Mouse (Mus musculus) spleen, adult 2 months (tissue): ENCODE measurements around the gene Fbln2. TPM values are rescaled to one million over a fixed set of nuclear protein-coding genes. Genes with fewer than 3 reads are reported as not detected.

Experiments used
- DNase-seq, 2 experiments: peaks; one replicate each; pipeline versions ENCODE4 v3.0.0 to v3.0.0-alpha.2; 2012 to 2021; ENCODE audit warnings: low spot score in 2 of 2, low read depth in 1 of 2
- H3K27ac ChIP-seq: fragments of 200-500 bp; 2 replicates; pipeline ENCODE4 v1.5.1; 2012; ENCODE audit warnings: low read length, inconsistent platforms; ENCODE audit not compliant: insufficient read depth
- H3K27me3 ChIP-seq: fragments of 200-500 bp; 2 replicates; pipeline ENCODE4 v1.6.1; 2012; ENCODE audit warnings: mild to moderate bottlenecking, moderate library complexity, low read length, inconsistent platforms; ENCODE audit not compliant: control insufficient read depth, insufficient read depth
- H3K36me3 ChIP-seq: fragments of 200-500 bp; 2 replicates; pipeline ENCODE4 v1.6.1; 2012; ENCODE audit warnings: mild to moderate bottlenecking, low read length, inconsistent platforms; ENCODE audit not compliant: control insufficient read depth, insufficient read depth
- H3K4me1 ChIP-seq: fragments of 200-500 bp; 2 replicates; pipeline ENCODE4 v1.6.1; 2011; ENCODE audit warnings: inconsistent platforms; ENCODE audit not compliant: control insufficient read depth, insufficient read depth, insufficient read length
- H3K4me3 ChIP-seq: fragments of 200-500 bp; 2 replicates; pipeline ENCODE4 v1.5.1; 2011; ENCODE audit warnings: mild to moderate bottlenecking, inconsistent platforms; ENCODE audit not compliant: insufficient read depth, insufficient read length; ENCODE audit errors: extremely low read depth
- CTCF ChIP-seq: fragments of 200-500 bp; IDR thresholded peaks from 2 replicates; pipeline ENCODE4 v1.5.1; 2011; ENCODE audit warnings: mild to moderate bottlenecking, inconsistent platforms; ENCODE audit not compliant: insufficient read depth, insufficient read length, insufficient replicate concordance; ENCODE audit errors: extremely low read depth
- POLR2A ChIP-seq: fragments of 200-500 bp; IDR thresholded peaks from 2 replicates; pipeline ENCODE4 v1.6.1; 2011; ENCODE audit warnings: low read depth, low read length, inconsistent platforms
- WGBS: fragments of 180-500 bp; shearing (Covaris S2); methylation state at CpG from one replicate; pipeline ENCODE4 v1.1.7; 2018; 5-methylcytosine and 5-hydroxymethylcytosine counted together
- polyA plus RNA-seq: library from polyadenylated mRNA; depleted of rRNA; stranded (reverse); fragments of >200 nt; gene quantifications from 2 replicates; pipeline ENCODE4 v1.2.3, GENCODE M21; 2012

The Fbln2 gene
- polyA plus RNA-seq, 1 experiment, result 12.0 TPM

DNA sequence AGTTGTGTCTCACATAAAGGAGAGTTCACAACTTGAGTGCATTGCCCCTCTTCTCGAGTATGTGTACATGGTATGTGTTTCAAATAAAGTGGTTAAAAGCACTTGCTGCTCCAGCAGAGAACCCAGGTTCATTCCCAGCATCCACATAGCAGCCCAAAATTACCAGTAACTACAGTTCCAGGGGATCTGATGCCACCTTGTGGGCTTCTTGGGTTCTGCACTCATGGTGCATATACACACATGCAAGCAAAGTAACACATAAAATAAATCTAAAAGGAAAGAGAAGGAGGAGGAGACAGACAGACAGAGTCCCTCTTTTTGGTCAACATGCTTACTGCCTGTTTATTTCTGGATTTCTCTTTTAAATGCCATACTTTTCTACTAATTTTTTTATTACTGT lies 37.5 kb downstream of the Fbln2 start:
- Histone ChIP-seq H3K27ac (no peak overlapping the region), H3K4me3 (no peak overlapping the region), H3K27me3 (no peaks in the 10 kb centered on the region), H3K36me3 (no peaks in the 10 kb centered on the region), H3K4me1 (no peaks in the 10 kb centered on the region)
- DNase-seq, result no peak
- TF ChIP-seq CTCF (no peak), POLR2A (no peak)
- WGBS, result 78% methylated on average over 1 of the region's 1 CpGs

DNA sequence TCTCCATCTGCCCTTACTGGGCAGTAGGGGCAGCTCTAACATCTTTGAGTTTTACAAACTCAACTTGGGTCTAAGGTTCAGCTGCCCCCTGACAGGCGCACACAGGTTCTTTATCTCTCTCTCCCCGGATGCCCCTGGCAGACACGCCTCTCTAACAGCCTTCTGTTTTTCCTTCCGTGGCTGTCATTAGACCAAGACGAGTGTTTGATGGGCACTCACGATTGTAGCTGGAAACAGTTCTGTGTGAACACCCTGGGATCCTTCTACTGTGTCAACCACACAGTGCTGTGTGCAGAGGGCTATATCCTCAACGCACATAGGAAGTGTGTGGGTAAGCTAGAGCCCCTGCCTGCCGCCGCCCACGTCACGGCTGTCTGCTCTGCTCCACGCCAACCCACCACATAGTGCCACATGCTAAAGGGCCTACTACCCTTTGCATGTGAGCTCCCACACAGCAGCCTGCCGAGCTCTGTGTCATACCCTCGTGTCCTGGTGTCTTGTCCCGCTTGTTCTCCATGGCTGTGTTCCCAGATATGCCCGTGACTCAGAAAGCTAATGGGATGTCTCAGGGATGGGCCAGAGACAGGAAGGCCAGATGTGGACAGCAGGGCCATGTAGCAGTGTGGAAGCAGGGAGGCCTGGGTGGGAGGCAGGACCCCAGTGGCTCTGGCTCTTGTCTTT lies 47.3 kb downstream of the Fbln2 start:
- no peak for DNase-seq
- TF ChIP-seq CTCF, result no peak
- TF ChIP-seq POLR2A, result no peak
- H3K27me3 ChIP-seq, result no peaks in the 10 kb centered on the region
- no peaks in the 10 kb centered on the region for H3K36me3 ChIP-seq
- WGBS, result 66% methylated on average over 16 of the region's 16 CpGs
- H3K4me1 ChIP-seq, result no peaks in the 10 kb centered on the region
- no peak overlapping the region for H3K4me3 ChIP-seq
- H3K27ac ChIP-seq, result no peak overlapping the region

DNA sequence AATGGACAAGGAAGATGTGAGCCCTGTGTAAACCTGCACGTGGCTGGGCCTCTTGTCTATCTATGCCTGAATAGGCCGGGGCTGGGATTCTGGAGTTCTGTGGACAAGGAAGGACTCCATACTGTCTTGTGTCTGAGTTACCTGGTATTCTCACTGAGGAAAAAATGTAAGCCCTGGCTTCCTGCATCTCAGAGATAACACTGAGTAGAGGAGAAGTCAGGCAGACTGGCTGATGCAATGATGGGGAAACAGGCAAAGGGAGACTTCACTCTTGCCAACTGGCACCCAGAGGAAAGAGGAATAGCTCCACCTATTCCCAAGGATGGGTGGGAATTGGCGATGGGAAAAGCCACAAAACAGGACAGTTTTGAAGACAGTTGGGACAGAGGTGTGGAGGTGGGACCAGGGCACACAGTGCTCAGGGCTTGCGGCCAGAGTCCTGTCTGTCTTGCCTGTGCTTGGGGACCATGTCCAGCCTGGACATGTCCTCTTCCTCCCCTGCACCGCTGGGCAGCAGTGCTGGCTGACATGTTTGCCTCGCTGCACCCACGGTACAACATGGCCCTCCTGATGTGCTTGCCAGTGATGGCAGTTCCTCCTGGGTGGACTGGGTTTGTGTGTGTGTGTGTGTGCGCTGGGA lies 48.2 kb downstream of the Fbln2 start:
- Histone ChIP-seq H3K27ac (no peak overlapping the region), H3K4me3 (no peak overlapping the region), H3K36me3 (no peaks in the 10 kb centered on the region), H3K4me1 (no peaks in the 10 kb centered on the region), H3K27me3 (no peaks in the 10 kb centered on the region)
- WGBS, result 80% methylated on average over 8 of the region's 8 CpGs
- TF ChIP-seq CTCF (no peak), POLR2A (no peak)
- no peak for DNase-seq

- WGBS, result 69% methylated on average over 3 of the region's 3 CpGs
- no peaks in the 10 kb centered on the region for H3K36me3 ChIP-seq
- H3K4me1 ChIP-seq, result no peaks in the 10 kb centered on the region
- no peak for DNase-seq
- H3K27ac ChIP-seq, result no peak overlapping the region
- TF ChIP-seq POLR2A, result no peak
- TF ChIP-seq CTCF, result no peak
- H3K27me3 ChIP-seq, result no peaks in the 10 kb centered on the region
- H3K4me3 ChIP-seq, result no peak overlapping the region
Measured at GRCm38 (mm10) chr6:91260987-91261367, 48.7 kb downstream of the Fbln2 start.

- H3K36me3 ChIP-seq, result no peaks in the 10 kb centered on the region
- 85% methylated on average over 12 of the region's 12 CpGs for WGBS
- H3K4me1 ChIP-seq, result no peaks in the 10 kb centered on the region
- H3K4me3 ChIP-seq, result no peak overlapping the region
- TF ChIP-seq CTCF (no peak), POLR2A (no peak)
- no peak for DNase-seq
- H3K27ac ChIP-seq, result no peak overlapping the region
- H3K27me3 ChIP-seq, result no peaks in the 10 kb centered on the region
Measured at GRCm38 (mm10) chr6:91265616-91266015, 53.4 kb downstream of the Fbln2 start.

- DNase-seq, result no peak
- 67% methylated on average over 1 of the region's 1 CpGs for WGBS
- TF ChIP-seq POLR2A (no peak), CTCF (no peak)
- no peaks in the 10 kb centered on the region for H3K27me3 ChIP-seq
- no peak overlapping the region for H3K27ac ChIP-seq
- H3K4me3 ChIP-seq, result no peak overlapping the region
- H3K4me1 ChIP-seq, result no peaks in the 10 kb centered on the region
- H3K36me3 ChIP-seq, result no peaks in the 10 kb centered on the region
Measured at GRCm38 (mm10) chr6:91266647-91267046, 54.4 kb downstream of the Fbln2 start.

DNA sequence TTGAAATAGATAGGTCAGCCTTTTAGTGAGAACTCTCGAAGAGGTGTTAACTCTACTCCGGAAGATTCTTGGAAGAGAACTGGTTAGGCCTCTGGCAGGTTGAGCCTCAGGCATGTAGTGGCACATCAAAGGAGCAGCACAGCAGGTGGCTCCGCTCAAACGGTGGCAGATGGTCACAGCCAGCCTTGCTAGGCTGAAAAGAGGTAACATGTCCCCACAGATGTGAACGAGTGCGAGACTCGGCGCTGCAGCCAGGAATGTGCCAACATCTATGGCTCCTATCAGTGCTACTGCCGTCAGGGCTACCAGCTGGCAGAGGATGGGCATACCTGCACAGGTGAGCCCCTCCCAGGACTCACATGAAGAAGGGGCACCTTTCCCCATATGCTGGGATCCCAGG lies 56.1 kb downstream of the Fbln2 start:
- H3K27ac ChIP-seq, result no peak overlapping the region
- TF ChIP-seq CTCF, result no peak
- TF ChIP-seq POLR2A, result no peak
- no peaks in the 10 kb centered on the region for H3K4me1 ChIP-seq
- H3K27me3 ChIP-seq, result no peaks in the 10 kb centered on the region
- H3K4me3 ChIP-seq, result no peak overlapping the region
- no peak for DNase-seq
- 49% methylated on average over 9 of the region's 9 CpGs for WGBS
- no peaks in the 10 kb centered on the region for H3K36me3 ChIP-seq
